Mouse (Mus musculus) megakaryocyte, adult 5-6 weeks (primary cell): ENCODE results near the gene Pes1. TPM values are rescaled to one million over a fixed set of nuclear protein-coding genes. Genes with fewer than 3 reads are reported as not detected.

Experiments used
- ATAC-seq: 2 replicates; pipeline ENCODE4 v1.8.0; 2016; ENCODE audit warnings: mild to moderate bottlenecking, inconsistent platforms; ENCODE audit not compliant: poor library complexity, severe bottlenecking
- total RNA-seq, 2 experiments: library from RNA; stranded (forward) in 1 of 2; stranded (reverse) in 1 of 2; fragments of 153-499, 151-499 nt in 1 of 2; fragments of 221-1000, 200-1000 nt in 1 of 2; gene quantifications; 2 replicates each; pipeline versions ENCODE4 v1.2.3 to v1.2.4; 2015 to 2017

Pes1 gene
- total RNA-seq, 2 experiments from 2014 or later, result 28.5 to 60.7 TPM

GRCm38 (mm10) chr11:3963155-3963554 lies 620 bp upstream of the Pes1 start:
- 0 out of 2 replicates have a peak, but pooled peaks have one; percentile 2 for ATAC-seq

- peak; percentile 48 for ATAC-seq
Observed at GRCm38 (mm10) chr11:3964416-3965172, 819 bp downstream of the Pes1 start.

DNA sequence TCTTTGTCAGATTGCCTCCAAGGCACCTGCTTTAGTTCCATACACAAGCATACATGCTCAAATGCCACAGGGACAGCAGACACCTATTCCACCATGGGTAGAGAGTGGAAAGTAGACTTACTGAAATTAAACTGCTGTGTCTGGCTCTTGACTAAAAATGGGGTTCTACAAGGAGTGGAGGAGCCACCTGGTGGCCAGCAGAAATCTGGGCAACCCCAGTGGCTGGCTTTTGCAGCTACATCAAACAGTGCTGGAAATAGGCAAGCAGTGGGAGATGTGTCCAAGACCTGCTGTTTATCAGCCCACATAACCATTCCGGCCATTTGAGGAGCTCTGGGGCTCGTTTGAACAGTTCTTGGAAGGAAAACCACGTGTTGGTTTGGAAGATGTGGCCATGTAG lies 6.1 kb downstream of the Pes1 start:
- no peak for ATAC-seq

DNA sequence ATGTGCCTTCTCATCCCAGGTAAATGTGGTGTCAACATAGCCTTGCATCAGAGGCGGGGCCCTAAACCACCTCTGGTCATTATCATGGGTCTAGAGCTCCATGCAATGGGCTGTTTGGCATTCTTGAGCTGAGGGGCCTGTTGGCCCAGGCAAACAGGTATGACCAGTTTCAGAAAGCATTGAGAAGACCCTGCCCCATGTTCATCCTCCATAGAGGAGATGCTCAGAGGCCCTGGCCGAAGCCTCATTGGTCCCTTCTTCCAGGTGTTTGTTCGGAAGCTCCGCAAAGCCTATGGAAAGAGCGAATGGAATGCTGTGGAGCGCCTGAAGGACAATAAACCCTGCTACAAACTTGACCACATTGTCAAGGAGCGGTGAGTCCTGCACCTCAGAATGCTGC lies 6.6 kb downstream of the Pes1 start:
- no peak for ATAC-seq

DNA sequence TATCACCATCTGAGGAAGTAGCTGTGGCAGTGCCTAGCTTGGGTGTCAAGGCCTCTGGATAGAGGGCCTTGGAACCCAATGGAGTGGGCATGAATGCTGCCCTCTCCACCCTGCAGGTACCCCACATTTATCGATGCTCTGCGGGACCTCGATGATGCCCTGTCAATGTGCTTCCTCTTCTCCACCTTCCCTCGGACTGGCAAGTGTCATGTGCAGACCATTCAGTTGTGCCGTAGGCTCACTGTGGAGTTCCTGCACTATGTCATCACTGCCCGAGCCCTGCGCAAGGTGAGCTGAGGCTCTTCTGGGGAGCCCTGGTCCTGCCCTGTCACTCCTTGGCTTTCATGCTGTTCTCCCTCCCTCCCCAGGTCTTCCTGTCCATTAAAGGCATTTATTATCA lies 9.3 kb downstream of the Pes1 start:
- ATAC-seq, result no peak

- no peak for ATAC-seq
Observed at GRCm38 (mm10) chr11:3974311-3974710, 10.5 kb downstream of the Pes1 start.

DNA sequence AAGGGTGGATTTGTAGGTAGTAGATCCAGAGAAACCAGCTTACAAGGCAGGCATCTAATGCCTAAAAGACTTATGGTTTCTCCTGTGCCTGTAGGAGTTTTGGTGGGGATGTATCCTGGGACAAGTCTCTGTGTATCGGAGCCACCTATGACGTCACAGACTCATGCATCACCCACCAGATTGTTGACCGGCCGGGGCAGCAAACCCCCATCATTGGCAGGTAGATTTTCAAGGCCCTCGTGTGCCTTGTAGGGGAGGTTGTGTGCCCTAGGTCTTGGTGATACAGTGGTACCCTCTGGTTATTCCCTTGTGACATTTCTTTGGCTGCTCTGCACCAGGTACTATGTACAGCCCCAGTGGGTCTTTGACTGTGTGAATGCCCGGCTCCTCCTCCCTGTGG lies 12.9 kb downstream of the Pes1 start, which contains the start of gene 4930556J24Rik:
4930556J24Rik (minus strand) TSS at position 101 of the 400 bp plus-strand sequence.
- no peak for ATAC-seq

- ATAC-seq, result no peak
Observed at GRCm38 (mm10) chr11:3978421-3978820, 14.6 kb downstream of the Pes1 start.

- ATAC-seq, result no peak
Observed at GRCm38 (mm10) chr11:3981536-3981935, 17.8 kb downstream of the Pes1 start.

GRCm38 (mm10) chr11:3982275-3983209 lies 18.8 kb downstream of the Pes1 start:
- ATAC-seq, result no peak

DNA sequence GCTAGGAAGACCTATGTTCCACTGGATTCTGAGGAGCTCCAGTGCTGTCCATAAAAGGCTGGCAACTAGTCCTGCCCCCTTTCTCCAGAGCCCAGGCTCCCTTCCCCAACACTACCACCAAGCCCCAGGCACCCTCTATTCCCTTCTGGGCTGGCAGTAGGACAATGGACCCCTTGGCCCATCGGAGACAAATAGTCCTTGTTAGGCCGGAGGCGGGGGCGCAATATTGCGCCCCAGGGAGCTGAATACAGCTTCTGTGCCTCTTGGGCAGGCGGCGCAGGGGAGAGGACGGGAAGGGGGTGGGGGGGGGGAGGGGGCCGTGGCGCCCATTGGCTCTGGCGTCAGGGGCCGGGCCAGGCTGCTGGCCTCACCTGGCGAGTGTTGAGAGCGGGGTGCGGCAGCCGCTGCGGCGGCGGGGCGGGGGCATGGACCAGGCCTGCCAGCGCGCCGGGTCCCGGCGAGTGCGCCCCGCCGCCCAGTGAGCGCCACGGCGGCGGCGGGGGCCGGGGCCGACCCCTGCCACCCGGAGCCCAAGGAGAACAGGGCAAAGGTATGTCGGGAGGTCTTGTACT lies 19.6 kb downstream of the Pes1 start, which contains the start of gene Gal3st1:
Gal3st1 (plus strand) TSS at position 346 of the 572 bp plus-strand sequence.
- no peak for ATAC-seq

DNA sequence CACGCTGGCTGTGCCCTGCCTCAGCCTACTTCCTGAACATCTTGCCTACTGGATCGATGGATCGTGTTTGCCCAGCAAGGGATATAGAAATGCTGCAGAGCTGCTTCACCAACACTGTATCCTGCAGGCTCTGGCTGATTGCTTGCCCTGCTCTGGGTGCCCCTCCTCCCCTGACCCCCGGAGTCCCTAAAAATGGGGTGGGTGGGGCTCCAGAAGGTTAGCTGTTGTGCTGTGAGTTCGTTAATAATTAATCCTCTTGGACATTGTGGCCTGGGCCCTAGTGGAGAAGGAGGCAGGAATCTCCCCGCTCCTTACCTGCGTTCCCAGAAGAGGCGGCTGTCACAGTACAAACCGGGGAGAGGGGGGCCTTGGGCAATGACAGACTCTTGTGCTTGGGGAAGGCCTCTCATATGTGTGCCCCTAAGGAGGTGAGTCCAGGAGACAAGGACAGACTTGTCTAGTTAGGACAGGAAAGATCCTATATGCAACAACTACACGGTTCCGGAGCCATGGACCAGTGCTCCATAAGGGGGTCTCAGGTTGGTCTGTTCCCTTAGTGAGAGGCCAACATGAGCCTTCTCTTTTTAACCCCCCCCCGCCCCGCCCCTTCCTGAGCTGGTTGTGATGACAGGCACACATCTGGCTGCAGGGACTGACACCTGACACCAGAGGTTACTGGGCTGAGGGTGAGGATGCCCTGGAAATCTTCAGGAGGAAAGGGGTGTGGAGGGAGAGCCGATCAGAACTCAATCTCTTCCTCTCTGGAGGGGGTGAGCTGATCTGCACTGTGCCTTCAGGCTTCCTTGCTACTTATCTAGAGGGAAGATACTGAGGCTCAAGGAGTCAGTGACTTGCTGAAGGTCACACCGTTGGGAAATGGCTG lies 20.3 kb downstream of the Pes1 start:
- no peak for ATAC-seq

- ATAC-seq, result no peak
Observed at GRCm38 (mm10) chr11:3989748-3990147, 26.0 kb downstream of the Pes1 start.

DNA sequence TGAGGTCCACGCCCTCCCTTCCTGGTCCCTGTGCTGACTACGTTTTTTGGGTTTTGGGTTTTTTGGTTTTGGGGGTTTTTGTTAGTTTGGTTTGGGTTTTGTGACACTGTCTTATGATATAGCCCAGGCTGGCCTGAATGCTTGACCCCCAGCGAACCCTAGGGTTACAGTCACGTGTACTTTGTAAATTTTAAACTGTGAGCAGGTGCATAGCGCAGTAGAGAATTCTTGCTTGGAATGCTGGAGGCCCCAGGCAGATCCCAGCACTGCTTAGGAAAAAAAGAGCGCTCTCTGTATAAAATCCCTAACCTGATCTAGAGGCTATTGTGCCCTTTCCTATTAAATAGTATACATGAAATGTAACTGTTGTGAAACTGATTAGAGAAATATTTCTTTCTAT lies 29.4 kb downstream of the Pes1 start:
- no peak for ATAC-seq

GRCm38 (mm10) chr11:3993914-3994313 lies 30.1 kb downstream of the Pes1 start:
- ATAC-seq, result no peak

- no peak for ATAC-seq
Observed at GRCm38 (mm10) chr11:3995511-3995910, 31.7 kb downstream of the Pes1 start.

- ATAC-seq, result no peak
Observed at GRCm38 (mm10) chr11:3996840-3997239, 33.1 kb downstream of the Pes1 start.

DNA sequence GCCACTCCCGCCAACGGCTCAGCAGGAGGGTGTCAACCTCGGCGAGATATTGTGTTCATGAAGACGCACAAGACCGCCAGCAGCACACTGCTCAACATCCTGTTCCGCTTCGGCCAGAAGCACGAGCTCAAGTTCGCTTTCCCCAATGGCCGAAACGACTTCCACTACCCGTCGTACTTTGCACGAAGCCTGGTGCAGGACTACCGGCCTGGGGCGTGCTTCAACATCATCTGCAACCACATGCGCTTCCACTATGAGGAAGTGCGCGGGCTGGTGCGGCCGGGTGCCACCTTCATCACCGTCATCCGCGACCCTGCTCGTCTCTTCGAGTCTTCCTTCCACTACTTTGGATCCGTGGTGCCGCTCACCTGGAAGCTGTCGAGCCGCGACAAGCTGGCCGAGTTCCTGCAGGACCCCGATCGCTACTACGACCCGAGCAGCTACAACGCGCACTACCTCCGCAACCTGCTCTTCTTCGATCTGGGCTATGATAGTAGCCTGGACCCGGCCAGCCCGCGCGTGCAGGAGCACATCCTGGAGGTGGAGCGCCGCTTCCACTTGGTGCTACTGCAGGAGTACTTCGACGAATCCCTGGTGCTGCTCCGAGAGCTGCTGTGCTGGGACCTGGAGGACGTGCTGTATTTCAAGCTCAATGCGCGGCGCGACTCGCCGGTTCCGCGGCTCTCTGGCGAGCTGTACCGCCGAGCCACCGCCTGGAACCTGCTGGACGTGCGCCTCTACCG lies 34.4 kb downstream of the Pes1 start:
- ATAC-seq, result peak; percentile 93

- ATAC-seq, result no peak
Observed at GRCm38 (mm10) chr11:3999547-3999946, 35.8 kb downstream of the Pes1 start.

DNA sequence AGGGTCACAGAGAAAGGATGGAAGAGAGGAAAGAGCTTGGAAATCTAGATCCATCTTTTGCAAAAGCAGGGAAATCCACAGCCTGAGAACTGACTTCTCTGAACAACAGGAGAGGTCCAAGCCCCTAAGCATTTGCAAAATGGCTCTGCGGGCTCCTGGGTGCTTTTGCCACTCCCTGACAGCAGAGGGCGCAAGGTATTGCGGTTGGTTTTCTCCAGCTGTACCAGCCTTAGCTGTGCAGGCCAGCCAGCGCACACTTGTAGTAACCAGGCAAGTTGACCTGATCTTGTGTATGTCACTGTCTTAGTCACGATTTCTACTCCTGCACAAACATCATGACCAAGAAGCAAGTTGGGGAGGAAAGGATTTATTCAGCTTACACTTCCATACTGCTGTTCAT lies 37.8 kb downstream of the Pes1 start:
- ATAC-seq, result peak; percentile 77
